Mouse (Mus musculus) right cerebral cortex, postnatal 14 days (tissue): ENCODE measurements around the gene Cnp.
A peak's percentile ranks its signal among the peaks of the same experiment; 100 is the strongest.
"Not testable (repeated sequence)": the region's sequence is repeated elsewhere in the genome, so short reads cannot be mapped to it uniquely, and the experiment has no call there.

ENCODE experiments used
- DNase-seq: peaks from one replicate; pipeline ENCODE4 v3.0.0; 2022

The Cnp gene

DNA sequence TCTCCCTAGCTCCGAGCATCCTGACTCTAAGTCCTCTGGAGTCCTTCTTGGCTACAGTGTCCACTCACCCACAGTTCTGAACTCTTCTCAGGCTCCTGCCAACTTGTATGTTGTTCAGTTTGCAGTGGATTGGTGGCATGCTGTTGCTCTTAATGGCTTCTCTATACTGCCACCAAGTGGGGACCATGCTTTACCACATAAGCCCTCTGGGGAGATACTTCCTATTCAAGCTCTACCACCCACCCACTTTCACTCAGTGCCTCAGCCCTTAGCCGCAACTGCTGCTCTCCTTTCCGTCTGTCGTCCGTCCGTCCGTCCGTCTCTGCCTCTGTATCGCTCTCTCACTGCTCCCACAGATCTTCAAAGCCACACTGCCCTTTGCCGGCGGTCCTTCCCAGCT is 19.1 kb upstream of the Cnp start:
- DNase-seq = peak; percentile 58

- no peak for DNase-seq
Observed at GRCm38 (mm10) chr11:100557563-100557962, 17.1 kb upstream of the Cnp start.

GRCm38 (mm10) chr11:100559476-100559875 is 15.2 kb upstream of the Cnp start:
- DNase-seq = no peak

DNA sequence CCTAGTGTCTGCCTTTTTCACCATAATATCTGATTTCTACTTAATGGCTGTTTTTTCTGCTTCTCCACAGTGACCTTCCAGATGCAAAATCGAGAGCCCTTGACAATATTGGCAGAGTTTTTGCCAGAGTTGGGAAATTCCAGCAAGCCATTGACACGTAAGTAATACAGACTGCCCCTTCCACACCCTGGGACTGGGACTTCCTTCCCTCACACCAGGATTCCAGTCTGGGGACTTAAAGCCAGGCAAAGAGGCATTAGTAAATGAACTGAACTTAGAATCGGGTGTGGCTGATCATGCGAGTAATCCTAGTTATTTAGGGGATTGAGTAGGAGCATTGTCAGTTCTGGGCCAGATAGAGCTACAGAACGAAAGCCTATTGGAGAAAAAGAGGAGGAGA is 13.0 kb upstream of the Cnp start:
- no peak for DNase-seq

DNA sequence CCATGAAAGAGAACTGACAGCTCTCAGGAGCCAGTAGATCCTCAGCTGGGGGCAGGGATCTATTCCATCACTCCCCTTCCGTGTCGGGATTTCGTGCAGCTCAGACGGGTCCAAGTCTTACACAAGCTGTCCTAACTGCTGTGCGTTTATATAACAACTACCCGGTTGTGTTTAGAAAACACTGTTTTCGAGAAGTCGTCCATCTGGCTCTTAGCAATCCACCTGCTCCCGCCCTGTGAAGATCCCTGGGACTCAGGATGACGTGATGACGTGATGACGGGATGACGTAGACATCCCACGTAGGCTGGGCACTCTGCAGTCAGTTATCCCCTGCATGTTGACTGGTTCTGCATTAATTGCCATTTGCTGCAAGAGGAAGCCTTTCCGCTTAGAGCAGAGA is 10.4 kb upstream of the Cnp start:
- peak; percentile 64 for DNase-seq

GRCm38 (mm10) chr11:100564703-100565102 is 10.0 kb upstream of the Cnp start:
- no peak for DNase-seq

DNA sequence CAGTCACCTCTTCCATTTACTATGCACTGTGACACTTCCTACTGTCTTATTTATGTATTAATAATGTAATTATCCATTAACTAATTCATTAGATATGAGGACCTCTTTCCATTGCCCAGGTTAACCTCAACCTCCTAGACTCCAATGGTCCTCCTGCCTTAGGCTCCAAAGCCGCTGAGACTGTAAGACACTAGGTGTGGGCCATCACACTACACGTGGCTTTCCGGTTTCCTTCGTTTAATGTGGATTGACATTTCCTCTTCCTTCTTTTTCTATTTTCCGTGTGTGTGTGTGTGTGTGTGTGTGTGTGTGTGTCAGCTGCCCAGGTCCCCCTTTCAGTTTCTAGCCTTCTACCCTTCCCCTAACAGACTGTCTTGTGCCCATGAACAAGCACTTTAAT is 7.5 kb upstream of the Cnp start:
- no peak for DNase-seq

DNA sequence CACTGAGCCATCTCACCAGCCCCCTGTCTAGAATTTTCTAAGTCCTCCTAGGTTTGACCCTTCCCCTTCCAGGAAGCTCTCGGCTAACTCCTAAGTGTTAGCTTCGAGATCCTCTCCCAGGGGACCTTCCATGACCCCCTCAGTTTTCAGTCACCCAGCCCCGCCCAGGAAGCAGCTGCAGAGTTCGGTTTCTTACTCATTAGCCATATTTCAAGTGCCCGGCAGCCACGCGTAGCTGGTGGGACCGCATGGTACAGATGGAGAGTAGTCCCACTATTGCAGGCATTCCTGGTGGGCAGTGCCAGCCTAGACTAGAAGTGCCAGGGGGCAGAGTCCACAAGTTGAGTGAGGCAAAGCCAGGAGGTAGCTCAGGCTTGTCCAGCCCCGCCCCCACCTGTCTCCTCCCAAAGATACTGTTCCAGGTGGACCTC is 6.9 kb upstream of the Cnp start:
- no peak for DNase-seq

DNA sequence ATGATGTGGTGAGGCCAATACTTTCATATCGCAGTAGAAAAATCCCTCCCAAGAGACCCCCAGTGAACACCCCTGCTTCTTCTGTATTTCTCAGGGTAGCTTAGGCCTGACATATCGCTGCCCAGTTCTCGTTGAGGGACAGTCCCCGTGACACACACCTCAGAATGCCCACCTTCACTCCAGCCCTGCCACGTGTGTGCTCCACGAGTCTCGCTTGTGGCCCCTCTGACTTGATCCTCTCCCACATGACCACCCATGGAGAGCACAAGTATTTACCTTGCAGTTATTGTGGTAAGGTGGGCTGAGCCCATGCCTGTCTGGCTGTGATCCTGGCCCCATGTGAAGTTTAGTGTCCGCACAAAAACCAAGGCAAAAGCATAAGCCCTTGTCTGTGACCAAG is 6.0 kb upstream of the Cnp start:
- no peak for DNase-seq

DNA sequence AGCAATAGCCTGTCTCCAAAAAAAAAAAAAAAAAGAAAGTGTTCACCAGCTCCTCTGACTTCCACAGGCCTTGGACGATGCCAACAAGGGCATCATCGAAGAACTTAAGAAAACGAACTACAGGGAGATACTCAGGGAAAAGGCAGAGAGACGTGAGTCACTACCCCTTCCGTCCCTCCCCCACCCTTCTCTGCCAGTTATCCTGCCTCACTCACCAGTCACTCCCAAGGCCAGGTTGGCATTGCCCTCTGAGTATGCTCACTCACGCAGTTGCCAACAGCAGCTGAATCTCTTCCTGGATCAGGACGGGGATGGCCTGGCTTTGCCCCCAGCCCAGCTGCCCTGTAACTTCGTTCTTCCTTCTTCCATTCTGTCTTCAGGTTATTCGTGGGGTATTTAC is 4.9 kb upstream of the Cnp start:
- DNase-seq = no peak

DNA sequence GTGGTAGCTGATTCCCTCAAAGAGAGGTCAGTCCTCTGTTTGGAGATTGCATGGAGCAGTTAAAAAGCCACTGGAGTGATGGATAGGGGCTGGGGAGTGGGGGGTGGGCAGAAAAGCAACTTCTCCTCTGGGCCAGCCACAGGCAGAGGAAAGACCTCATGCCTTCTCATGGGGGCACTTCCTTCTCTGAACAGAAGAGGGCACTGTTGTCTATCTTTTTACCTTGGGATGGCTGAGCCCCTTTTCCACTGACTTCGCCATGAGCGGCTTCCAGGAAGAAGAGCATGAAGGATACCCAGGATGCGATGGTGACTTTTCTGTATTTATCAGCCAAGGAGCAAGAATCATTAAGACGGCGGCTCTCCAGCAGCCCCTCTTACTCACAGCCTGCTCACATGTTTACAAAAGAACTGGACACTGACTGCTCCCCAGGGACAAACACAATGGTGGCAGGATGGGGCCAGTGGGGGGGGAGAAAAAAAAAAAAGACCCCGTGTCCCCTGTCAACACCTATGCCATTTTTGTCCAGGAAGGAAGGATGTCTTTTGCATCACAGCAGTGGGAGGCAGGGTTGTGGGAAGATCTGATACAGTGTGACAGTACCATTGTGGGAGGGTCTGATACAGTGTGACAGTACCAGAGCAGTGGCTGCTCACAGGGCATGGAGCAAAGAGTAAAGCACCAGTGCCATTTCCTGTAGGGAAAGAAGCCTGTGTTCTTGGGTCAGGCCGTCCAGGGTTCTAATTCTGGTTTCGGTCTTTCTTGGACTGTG is 4.1 kb upstream of the Cnp start:
- peak; percentile 69 for DNase-seq

- DNase-seq = no peak
Observed at GRCm38 (mm10) chr11:100571202-100571567, 3.5 kb upstream of the Cnp start.

GRCm38 (mm10) chr11:100574188-100574587 is 516 bp upstream of the Cnp start:
- DNase-seq = no peak

- no peak for DNase-seq
Observed at GRCm38 (mm10) chr11:100575484-100575855, 766 bp downstream of the Cnp start.

- no peak for DNase-seq
Observed at GRCm38 (mm10) chr11:100576256-100576655, 1.6 kb downstream of the Cnp start.

DNA sequence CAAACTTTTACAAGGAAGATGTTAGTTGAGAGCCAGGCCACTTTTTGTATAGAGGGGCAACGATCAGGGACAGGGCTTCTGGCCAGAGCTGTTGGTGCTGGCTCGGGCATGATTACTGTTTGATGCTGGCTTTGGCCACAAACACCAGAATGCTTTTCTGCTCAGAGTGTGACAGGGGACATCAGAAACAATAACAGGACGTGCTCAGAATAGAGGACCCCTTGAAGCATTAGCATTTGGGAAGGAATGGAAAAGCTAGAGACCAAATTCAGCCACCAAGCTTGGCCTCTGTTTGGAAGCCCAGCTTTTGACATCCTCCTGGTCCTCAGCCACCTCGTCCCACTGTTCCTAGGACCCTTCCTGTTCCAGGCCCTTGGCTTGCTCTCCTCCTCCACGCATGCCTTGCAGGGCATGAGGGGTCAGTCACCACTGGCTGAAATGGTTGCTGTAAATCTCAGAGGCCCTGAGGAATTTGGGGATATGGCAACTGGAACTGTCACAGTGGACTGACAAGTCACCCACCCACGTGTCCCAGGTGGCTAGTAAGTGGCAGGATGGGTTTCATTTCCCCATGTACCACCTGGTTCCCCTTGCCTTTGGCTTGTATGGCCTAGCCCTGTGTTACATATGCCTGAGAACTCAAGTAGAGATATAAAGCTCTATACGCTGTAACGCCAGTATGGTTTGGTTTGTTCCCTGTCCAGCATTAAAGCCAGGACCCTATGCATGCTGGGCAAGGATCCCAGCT is 3.3 kb downstream of the Cnp start:
- DNase-seq = no peak

DNA sequence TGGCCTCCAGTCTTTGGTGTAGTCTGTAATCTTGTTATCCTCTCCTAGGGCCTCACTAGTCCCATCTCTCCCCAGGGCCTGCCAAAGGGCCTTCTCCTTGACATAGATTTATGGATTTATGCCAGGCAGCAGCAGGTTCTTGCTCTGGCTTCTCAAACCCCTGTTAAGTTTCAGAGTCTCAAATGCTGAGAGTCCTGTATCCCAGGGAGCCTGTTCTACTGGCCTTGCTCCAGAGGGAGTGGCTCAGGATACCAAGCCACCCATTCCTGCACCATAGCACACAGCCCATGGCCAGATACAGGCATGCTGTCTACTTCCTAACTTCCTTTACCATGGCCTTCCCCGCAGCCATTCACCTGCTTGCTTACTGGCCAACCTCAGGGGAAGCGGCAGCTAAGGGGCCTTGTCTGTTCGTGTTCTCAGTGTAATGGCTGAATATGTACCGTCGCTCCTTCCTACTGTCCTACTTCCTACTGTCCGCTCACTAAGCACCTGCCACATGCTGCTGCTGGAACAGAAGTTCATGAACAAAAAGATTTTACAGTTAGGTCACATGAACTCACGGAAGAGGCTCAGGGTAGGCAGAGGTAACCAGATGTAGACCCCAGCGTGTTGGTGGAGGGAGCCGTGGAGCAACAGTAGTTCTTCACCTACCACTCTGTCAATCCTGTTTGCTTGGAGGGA is 4.6 kb downstream of the Cnp start:
- DNase-seq = no peak

GRCm38 (mm10) chr11:100580275-100580674 is 5.6 kb downstream of the Cnp start:
- no peak for DNase-seq

DNA sequence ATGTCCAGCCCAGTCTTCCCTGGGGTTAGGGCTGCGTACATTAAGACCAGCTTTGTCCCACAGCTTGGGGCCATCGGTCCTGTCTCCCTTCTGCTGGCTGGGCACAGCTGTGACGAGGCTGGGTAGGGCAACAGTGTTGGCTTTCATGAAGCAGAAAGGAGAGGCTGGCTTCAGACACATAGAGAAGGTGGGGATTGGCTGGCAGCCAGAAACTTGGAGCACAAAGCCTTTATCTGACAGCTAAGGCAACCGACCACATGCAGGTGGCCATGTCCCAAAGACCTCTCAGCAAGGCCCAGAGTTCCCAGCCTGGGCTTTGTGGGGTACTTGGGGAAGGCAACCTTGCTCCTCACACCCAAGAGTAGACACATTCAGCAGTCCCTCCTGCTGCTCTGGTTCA is 7.1 kb downstream of the Cnp start:
- peak; percentile 65 for DNase-seq

GRCm38 (mm10) chr11:100582413-100582812 is 7.7 kb downstream of the Cnp start:
- not testable (repeated sequence) for DNase-seq

DNA sequence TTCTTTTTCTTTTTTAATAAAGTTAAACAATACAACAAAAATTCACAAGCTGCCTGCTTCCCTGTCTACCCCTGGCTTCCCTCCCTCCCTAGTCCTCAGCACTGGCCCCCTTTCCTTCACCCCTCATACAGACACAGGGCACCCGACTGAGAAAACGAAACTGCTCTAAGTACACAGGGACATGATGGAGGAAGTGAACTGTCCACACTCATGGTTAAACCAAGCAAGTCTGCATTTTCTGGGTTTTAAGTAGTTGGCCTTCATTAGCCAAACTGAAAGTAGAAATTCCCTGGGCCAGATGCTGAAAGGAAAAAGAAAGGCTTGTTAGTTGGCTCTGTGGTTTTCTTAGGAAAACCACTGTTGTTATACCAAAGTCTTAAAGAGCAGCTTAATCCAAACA is 8.1 kb downstream of the Cnp start:
- DNase-seq = no peak

DNA sequence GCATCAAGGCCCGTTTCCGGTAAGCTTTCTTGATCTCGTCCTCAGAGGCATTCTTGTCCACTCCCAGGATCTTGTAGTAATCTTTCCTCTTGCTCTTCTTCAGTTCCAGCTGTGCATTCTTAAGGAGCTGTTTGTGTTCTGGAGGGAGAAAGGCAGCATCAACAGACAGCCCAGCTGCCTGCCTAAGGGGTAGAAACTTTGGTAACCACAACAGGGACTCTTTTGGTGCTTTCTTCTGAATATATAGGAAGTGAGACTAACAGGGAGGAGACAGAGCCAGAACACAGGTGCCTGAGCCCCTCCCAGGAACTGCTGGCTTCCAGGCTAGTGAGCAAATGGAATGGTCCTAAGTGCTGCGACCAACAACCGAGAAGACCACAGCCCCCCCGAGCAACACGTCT is 9.9 kb downstream of the Cnp start:
- no peak for DNase-seq

DNA sequence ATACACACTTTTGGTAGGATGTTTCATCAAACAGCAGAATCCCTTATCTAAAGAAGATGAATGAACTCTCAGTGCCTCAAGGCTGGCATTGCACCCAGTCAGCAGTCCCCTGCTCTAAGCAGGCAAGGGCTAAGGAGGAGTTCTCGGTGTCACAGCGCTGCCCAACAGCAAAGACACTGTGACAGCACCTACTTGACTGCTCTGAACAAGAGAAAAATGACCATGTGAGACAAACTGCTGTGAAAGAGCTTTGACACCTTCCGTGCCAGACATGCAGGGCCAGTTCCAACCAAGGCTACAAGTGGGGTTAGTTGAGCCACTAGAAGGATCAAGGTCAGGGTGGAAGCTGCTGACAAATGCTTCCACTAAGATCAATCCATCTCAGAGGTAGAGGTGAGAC is 10.4 kb downstream of the Cnp start:
- no peak for DNase-seq

GRCm38 (mm10) chr11:100588462-100588861 is 13.8 kb downstream of the Cnp start:
- DNase-seq = no peak
